Mouse (Mus musculus) olfactory bulb, adult 2 months (tissue): ENCODE measurements around the gene Oxnad1.

ENCODE experiments used
- CTCF ChIP-seq: fragments of 200-500 bp; IDR thresholded peaks from 2 replicates; pipeline ENCODE4 v1.5.1; 2012; ENCODE audit warnings: low read depth, mild to moderate bottlenecking, low read length, moderate library complexity; ENCODE audit not compliant: insufficient read depth
- POLR2A ChIP-seq: fragments of 200-500 bp; IDR thresholded peaks from 2 replicates; pipeline ENCODE4 v1.6.1; 2012; ENCODE audit warnings: mild to moderate bottlenecking, low read depth, low read length, moderate library complexity; ENCODE audit not compliant: insufficient read depth

DNA sequence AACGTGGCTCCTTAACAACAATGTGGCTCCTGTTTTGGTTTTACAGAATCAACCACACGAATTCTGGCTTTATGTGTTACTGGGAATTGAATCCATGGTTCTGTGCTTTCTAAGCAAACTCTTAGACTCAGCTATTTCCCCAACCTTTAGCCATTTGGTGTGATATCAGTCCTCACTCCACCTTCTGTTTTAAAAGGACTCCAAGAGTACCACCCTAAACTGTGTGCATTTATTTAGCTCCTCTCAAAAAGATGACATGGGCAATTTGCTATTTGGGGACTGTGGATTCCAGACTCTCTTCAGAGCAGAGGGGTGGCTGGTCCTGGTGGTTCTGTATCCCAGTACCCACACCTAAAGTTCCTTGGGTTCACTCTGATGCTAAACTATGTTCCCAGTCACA is 61.4 kb downstream of the Oxnad1 start:
- TF ChIP-seq CTCF = no peak
- TF ChIP-seq POLR2A = no peak
